Mouse (Mus musculus): ENCODE measurements around the gene Rasgef1a. TPM values are rescaled to one million over a fixed set of nuclear protein-coding genes. Genes with fewer than 3 reads are reported as not detected.

Rasgef1a gene
- polyA plus RNA-seq, 1 experiment from 2014 or later, result 0.05 TPM

DNA sequence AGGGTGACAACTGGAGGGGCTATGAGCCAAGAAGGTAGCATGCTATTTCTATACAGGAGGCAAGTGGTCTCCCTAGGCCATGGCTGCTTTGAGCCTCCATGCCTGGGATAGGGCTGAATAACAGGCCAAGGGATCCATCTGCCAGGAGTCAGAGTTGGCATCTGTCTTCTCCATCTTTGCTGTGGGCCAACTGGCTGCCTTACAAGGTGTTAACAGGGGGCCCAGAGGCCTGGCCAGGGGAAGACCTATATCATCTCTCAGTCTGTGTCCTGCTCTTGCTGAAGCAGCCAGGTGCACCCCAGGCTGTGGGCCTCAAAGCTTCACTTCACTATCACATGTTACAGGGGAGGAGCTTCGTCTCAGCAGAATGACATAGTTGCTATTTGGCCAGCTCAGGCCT lies 60.9 kb downstream of the Rasgef1a start:
- in situ Hi-C loops (cut with MboI; ENCODE audit: low pct_unique_long_range_greater_than_20kb), result no loop called here
- DNase-seq (ENCODE audit: low read depth, low spot score) (no peak), ATAC-seq (no peak)
- ChIA-PET POLR2A (no interaction called here), CTCF (no interaction called here)
- peaks cover 1% of the 10 kb centered on the region for H3K27me3 ChIP-seq
- TF ChIP-seq CTCF (IDR thresholded peaks at IDR 0.05), result no peak

GRCm38 (mm10) chr6:118074151-118074550 lies 62.9 kb downstream of the Rasgef1a start:
- POLR2A ChIA-PET, result no interaction called here
- in situ Hi-C loops (cut with MboI; ENCODE audit: low pct_unique_long_range_greater_than_20kb), result no loop called here
- no peak for TF ChIP-seq CTCF (IDR thresholded peaks at IDR 0.05)
- ATAC-seq, result no peak
- no peak for DNase-seq (ENCODE audit: low read depth, low spot score)
- H3K27me3 ChIP-seq, result no peaks in the 10 kb centered on the region
- CTCF ChIA-PET, result no interaction called here

GRCm38 (mm10) chr6:118076256-118076655 lies 65.0 kb downstream of the Rasgef1a start:
- no peak for TF ChIP-seq CTCF (IDR thresholded peaks at IDR 0.05)
- in situ Hi-C loops (cut with MboI; ENCODE audit: low pct_unique_long_range_greater_than_20kb), result no loop called here

DNA sequence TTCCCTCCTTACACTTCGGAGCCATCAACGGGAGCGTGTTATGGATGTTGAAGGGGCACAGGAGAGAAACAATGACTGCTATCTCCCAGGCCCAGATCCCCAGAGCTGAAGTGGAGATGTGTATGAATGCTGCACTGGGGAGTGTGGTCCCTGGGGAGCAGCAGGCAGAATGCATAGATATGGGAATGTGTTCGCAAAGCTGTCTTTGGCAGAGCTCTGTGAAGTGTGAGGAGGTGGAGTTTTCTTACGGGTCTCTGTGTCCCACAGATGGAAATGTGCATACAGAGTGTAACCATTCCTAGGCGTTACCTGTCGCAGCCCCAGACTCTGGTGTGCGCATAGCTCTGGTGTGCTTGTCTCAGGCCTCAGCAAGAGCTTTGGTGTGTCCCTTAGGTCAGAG lies 65.5 kb downstream of the Rasgef1a start:
- H3K27me3 ChIP-seq, result no peaks in the 10 kb centered on the region
- in situ Hi-C loops (cut with MboI; ENCODE audit: low pct_unique_long_range_greater_than_20kb), result no loop called here
- CTCF ChIA-PET, result interaction anchor here (1.6 kb wide), 1 partner anchor 19 kb away, joined by 4 read pairs; no protein-coding TSS in a partner anchor
- TF ChIP-seq CTCF (IDR thresholded peaks at IDR 0.05), result no peak
- ATAC-seq (no peak), DNase-seq (ENCODE audit: low read depth, low spot score) (no peak)
- POLR2A ChIA-PET, result no interaction called here

More at GRCm38 (mm10) chr6:118076256-118076655, 65.0 kb downstream of the Rasgef1a start:
- DNase-seq (ENCODE audit: low read depth, low spot score) (no peak), ATAC-seq (no peak)
- no peaks in the 10 kb centered on the region for H3K27me3 ChIP-seq
- ChIA-PET POLR2A (interaction anchor here (0.5 kb wide), 1 partner anchor 355 kb away, joined by 3 read pairs; no protein-coding TSS in a partner anchor), CTCF (interaction anchor here (1.6 kb wide), 1 partner anchor 20 kb away, joined by 4 read pairs; no protein-coding TSS in a partner anchor)

GRCm38 (mm10) chr6:118077421-118077820 lies 66.2 kb downstream of the Rasgef1a start:
- ChIA-PET CTCF (interaction anchor here (1.6 kb wide), 1 partner anchor 19 kb away, joined by 4 read pairs; no protein-coding TSS in a partner anchor), POLR2A (no interaction called here)
- no peaks in the 10 kb centered on the region for H3K27me3 ChIP-seq
- ATAC-seq (no peak), DNase-seq (ENCODE audit: low read depth, low spot score) (no peak)
- TF ChIP-seq CTCF (IDR thresholded peaks at IDR 0.05), result no peak
- in situ Hi-C loops (cut with MboI; ENCODE audit: low pct_unique_long_range_greater_than_20kb), result no loop called here

GRCm38 (mm10) chr6:118078751-118079150 lies 67.5 kb downstream of the Rasgef1a start:
- no peak for DNase-seq (ENCODE audit: low read depth, low spot score)
- no peak for ATAC-seq
- ChIA-PET POLR2A (no interaction called here), CTCF (no interaction called here)
- in situ Hi-C loops (cut with MboI; ENCODE audit: low pct_unique_long_range_greater_than_20kb), result no loop called here
- no peaks in the 10 kb centered on the region for H3K27me3 ChIP-seq
- no peak for TF ChIP-seq CTCF (IDR thresholded peaks at IDR 0.05)

GRCm38 (mm10) chr6:118079292-118079691 lies 68.1 kb downstream of the Rasgef1a start:
- no peaks in the 10 kb centered on the region for H3K27me3 ChIP-seq
- ATAC-seq (no peak), DNase-seq (ENCODE audit: low read depth, low spot score) (no peak)
- ChIA-PET CTCF (no interaction called here), POLR2A (no interaction called here)
- no peak for TF ChIP-seq CTCF (IDR thresholded peaks at IDR 0.05)
- in situ Hi-C loops (cut with MboI; ENCODE audit: low pct_unique_long_range_greater_than_20kb), result no loop called here

DNA sequence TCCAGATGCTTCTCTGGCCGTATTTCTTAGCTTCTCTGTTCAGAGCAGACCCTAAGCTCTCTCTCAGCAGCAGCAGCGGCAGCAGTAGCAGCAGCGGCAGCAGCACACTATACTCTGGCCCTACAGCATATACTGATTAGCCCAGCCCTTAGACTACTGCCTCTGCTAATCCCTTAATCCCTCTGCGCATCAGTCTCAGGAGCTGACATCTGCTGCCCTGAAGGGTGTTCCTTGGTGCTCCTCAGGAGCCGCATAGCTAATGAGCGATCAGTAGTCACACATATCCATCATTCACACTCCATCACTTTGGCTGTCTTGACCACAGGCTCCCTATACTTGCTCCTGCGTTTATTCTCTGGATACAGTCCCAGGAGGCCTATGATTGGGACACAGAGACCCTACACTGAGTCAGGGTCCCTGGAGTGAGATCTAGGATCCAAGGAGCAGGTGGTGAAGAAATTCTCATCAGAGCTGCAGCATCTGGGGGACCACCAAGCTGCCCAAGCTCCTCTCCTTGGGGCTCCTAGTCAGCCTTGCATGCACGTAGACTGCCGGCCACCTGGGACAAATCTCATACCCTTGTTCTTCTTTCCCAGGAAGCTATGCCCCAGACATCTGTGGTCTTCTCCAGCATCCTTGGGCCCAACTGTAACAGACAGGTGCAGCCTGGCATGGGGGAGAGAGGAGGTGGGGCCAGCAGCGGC lies 68.7 kb downstream of the Rasgef1a start:
- CTCF ChIA-PET, result no interaction called here
- no peak for DNase-seq (ENCODE audit: low read depth, low spot score)
- H3K27me3 ChIP-seq, result no peaks in the 10 kb centered on the region
- POLR2A ChIA-PET, result no interaction called here
- TF ChIP-seq CTCF (IDR thresholded peaks at IDR 0.05), result no peak
- no peak for ATAC-seq
- in situ Hi-C loops (cut with MboI; ENCODE audit: low pct_unique_long_range_greater_than_20kb), result no loop called here

DNA sequence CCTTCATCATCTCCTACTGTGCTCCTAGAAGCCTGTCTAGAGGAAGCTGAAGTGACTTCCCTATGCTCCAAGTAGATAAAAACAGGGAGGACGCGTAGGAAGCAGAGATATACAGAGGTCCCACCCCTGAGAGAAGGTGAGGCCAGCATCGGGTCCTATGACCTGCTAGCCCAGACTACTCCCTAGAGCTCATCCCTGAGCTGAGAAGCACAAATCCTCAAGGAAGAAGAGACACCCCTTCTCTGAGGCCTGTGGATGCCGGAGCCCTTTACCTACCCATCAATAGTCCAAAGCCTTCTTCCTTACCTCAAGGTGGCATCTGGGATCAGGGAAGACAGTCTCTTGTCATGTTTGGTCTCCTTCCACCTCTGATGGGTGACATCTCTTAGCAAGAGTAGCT lies 69.5 kb downstream of the Rasgef1a start:
- no peaks in the 10 kb centered on the region for H3K27me3 ChIP-seq
- no peak for DNase-seq (ENCODE audit: low read depth, low spot score)
- CTCF ChIA-PET, result no interaction called here
- POLR2A ChIA-PET, result no interaction called here
- in situ Hi-C loops (cut with MboI; ENCODE audit: low pct_unique_long_range_greater_than_20kb), result no loop called here
- TF ChIP-seq CTCF (IDR thresholded peaks at IDR 0.05), result no peak
- ATAC-seq, result no peak

DNA sequence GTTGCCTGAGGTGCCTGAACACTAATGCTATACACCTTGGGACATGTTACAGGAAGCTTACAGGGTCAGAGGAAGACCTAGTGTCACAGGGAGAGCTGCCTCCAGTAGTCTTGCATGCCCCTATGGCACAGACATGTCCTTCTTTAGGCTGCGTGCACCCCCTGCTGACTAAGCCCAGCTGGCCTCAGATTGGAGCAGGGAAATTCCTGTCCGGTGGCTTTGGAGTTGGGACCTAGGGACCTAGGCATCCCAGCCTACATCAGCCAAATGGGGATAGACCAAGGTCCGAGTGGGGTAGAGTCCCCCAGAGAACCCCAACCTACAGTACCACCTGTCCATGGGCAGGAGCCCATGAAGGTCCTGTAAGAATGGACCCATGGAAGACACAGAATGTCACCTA lies 71.1 kb downstream of the Rasgef1a start:
- H3K27me3 ChIP-seq, result no peaks in the 10 kb centered on the region
- TF ChIP-seq CTCF (IDR thresholded peaks at IDR 0.05), result no peak
- ATAC-seq (no peak), DNase-seq (ENCODE audit: low read depth, low spot score) (no peak)
- ChIA-PET POLR2A (no interaction called here), CTCF (interaction anchor here (1.1 kb wide), 1 partner anchor 60 kb away, joined by 3 read pairs; no protein-coding TSS in a partner anchor)
- in situ Hi-C loops (cut with MboI; ENCODE audit: low pct_unique_long_range_greater_than_20kb), result no loop called here

- in situ Hi-C loops (cut with MboI; ENCODE audit: low pct_unique_long_range_greater_than_20kb), result no loop called here
- ATAC-seq, result no peak
- DNase-seq (ENCODE audit: low read depth, low spot score), result no peak
- ChIA-PET CTCF (no interaction called here), POLR2A (no interaction called here)
- TF ChIP-seq CTCF (IDR thresholded peaks at IDR 0.05), result no peak
- no peaks in the 10 kb centered on the region for H3K27me3 ChIP-seq
Observed at GRCm38 (mm10) chr6:118083608-118084007, 72.4 kb downstream of the Rasgef1a start.

DNA sequence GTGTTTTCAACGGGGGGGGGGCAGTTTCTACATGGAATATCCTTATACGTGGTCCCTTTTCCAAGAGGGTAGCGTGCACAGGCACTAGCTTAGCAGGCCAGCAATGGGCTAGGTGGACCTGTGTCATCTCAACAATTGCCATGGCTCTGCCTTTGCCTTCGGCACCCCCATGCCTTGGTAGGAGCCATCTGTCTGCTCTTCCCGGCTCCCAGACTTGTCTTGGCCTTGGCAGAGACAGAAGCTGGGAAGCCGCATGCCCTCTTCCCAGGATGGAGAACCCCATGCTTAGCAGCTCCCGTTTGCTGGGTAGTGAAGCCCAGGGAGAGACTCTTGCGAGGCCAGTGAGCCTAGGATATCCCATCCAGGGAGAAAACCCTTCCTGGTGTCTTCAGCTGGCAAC lies 73.4 kb downstream of the Rasgef1a start:
- in situ Hi-C loops (cut with MboI; ENCODE audit: low pct_unique_long_range_greater_than_20kb), result no loop called here
- POLR2A ChIA-PET, result no interaction called here
- ATAC-seq (no peak), DNase-seq (ENCODE audit: low read depth, low spot score) (no peak)
- no peaks in the 10 kb centered on the region for H3K27me3 ChIP-seq
- no peak for TF ChIP-seq CTCF (IDR thresholded peaks at IDR 0.05)
- CTCF ChIA-PET, result interaction anchor here (1.1 kb wide), 1 partner anchor 15 kb away, joined by 5 read pairs; no protein-coding TSS in a partner anchor
